Mouse (Mus musculus) MEL (cell line): Measurements from ENCODE around the gene Gkn3. TPM values are rescaled to one million over a fixed set of nuclear protein-coding genes. Genes with fewer than 3 reads are reported as not detected.

Experiments used
- DNase-seq: peaks from one replicate; pipeline ENCODE4 v3.0.0; 2011; ENCODE audit warnings: low read depth, low spot score
- H3K27ac ChIP-seq: 2 replicates; pipeline ENCODE4 v1.5.1; 2012; ENCODE audit warnings: low read depth, mild to moderate bottlenecking, control low read depth, low read length, moderate library complexity; ENCODE audit not compliant: control insufficient read depth
- H3K27me3 ChIP-seq, 2 experiments: fragments of 150-350 bp in 1 of 2; sonication (generic) in 1 of 2; 2 replicates each; pipeline ENCODE4 v1.6.1; 2012; ENCODE audit warnings: low read length in 2 of 2, mild to moderate bottlenecking in 2 of 2, improper control_type of control experiment in 1 of 2, moderate library complexity in 1 of 2; ENCODE audit not compliant: insufficient read depth in 2 of 2, control insufficient read depth in 1 of 2
- H3K36me3 ChIP-seq, 2 experiments: 2 replicates each; pipeline ENCODE4 v1.6.1; 2012 to 2014; ENCODE audit warnings: low read length in 2 of 2, improper control_type of control experiment in 1 of 2, inconsistent platforms in 1 of 2, mild to moderate bottlenecking in 1 of 2; ENCODE audit not compliant: insufficient read depth in 2 of 2, control insufficient read depth in 1 of 2
- H3K4me1 ChIP-seq, 2 experiments: fragments of 150-350 bp in 1 of 2; sonication (generic) in 1 of 2; 2 replicates each; pipeline ENCODE4 v1.6.1; 2012; ENCODE audit warnings: low read length in 2 of 2, improper control_type of control experiment in 1 of 2, mild to moderate bottlenecking in 1 of 2; ENCODE audit not compliant: insufficient read depth in 2 of 2, control insufficient read depth in 1 of 2
- H3K4me3 ChIP-seq, 2 experiments: fragments of 150-350 bp in 1 of 2; sonication (generic) in 1 of 2; 2 replicates each; pipeline ENCODE4 v1.5.1; 2012; ENCODE audit warnings: low read depth in 2 of 2, low read length in 2 of 2, mild to moderate bottlenecking in 2 of 2, moderate library complexity in 2 of 2, control low read depth in 1 of 2, improper control_type of control experiment in 1 of 2; ENCODE audit not compliant: control insufficient read depth in 1 of 2, insufficient read depth in 1 of 2
- H3K79me2 ChIP-seq: 2 replicates; pipeline ENCODE4 v1.6.1; 2012; ENCODE audit warnings: mild to moderate bottlenecking, low read length, moderate library complexity; ENCODE audit not compliant: control insufficient read depth, poor library complexity, insufficient read depth
- H3K9ac ChIP-seq: 2 replicates; pipeline ENCODE4 v1.6.1; 2012; ENCODE audit warnings: low read depth, mild to moderate bottlenecking, control low read depth, low read length, moderate library complexity; ENCODE audit not compliant: control insufficient read depth, poor library complexity, severe bottlenecking
- H3K9me3 ChIP-seq: fragments of 150-350 bp; sonication (generic); replicated peaks from 2 replicates; pipeline ENCODE4 v1.6.1; 2012; ENCODE audit warnings: mild to moderate bottlenecking, low read length, improper control_type of control experiment, moderate library complexity; ENCODE audit not compliant: insufficient read depth
- BHLHE40 ChIP-seq: IDR thresholded peaks from 2 replicates; pipeline ENCODE4 v1.6.1; 2012; ENCODE audit warnings: low read depth, mild to moderate bottlenecking, inconsistent platforms, low read length, improper control_type of control experiment, borderline replicate concordance
- CHD1 ChIP-seq: IDR thresholded peaks from 2 replicates; pipeline ENCODE4 v1.6.1; 2012; ENCODE audit warnings: low read depth, mild to moderate bottlenecking, inconsistent platforms, low read length, improper control_type of control experiment
- CTCF ChIP-seq, 3 experiments: IDR thresholded peaks in 2 of 3; conservative IDR thresholded peaks in 1 of 3; 2 replicates each; pipeline ENCODE4 v1.5.1; 2011 to 2012; ENCODE audit warnings: low read length in 3 of 3, low read depth in 2 of 3, mild to moderate bottlenecking in 2 of 3, improper control_type of control experiment in 1 of 3, inconsistent platforms in 1 of 3, mixed read lengths in 1 of 3, moderate library complexity in 1 of 3; ENCODE audit not compliant: control insufficient read depth in 1 of 3, insufficient read depth in 1 of 3, poor library complexity in 1 of 3, severe bottlenecking in 1 of 3
- E2F4 ChIP-seq: IDR thresholded peaks from 2 replicates; pipeline ENCODE4 v1.6.1; 2011; ENCODE audit warnings: low read depth, low read length, improper control_type of control experiment, borderline replicate concordance
- ETS1 ChIP-seq: IDR thresholded peaks from 2 replicates; pipeline ENCODE4 v1.6.1; 2012; ENCODE audit warnings: low read depth, mild to moderate bottlenecking, inconsistent platforms, low read length, improper control_type of control experiment, moderate library complexity
- GABPA ChIP-seq: IDR thresholded peaks from 2 replicates; pipeline ENCODE4 v1.6.1; 2012; ENCODE audit warnings: low read depth, mild to moderate bottlenecking, inconsistent platforms, low read length, improper control_type of control experiment, moderate library complexity
- JUND ChIP-seq: IDR thresholded peaks from 2 replicates; pipeline ENCODE4 v1.6.1; 2011; ENCODE audit warnings: low read depth, mild to moderate bottlenecking, improper control_type of control experiment, low read length
- KAT2A ChIP-seq: conservative IDR thresholded peaks from 2 replicates; pipeline ENCODE4 v1.6.1; 2012; ENCODE audit warnings: low read depth, low read length, improper control_type of control experiment, inconsistent platforms
- MAX ChIP-seq: IDR thresholded peaks from 2 replicates; pipeline ENCODE4 v1.6.1; 2011; ENCODE audit warnings: low read length, improper control_type of control experiment
- MAZ ChIP-seq: IDR thresholded peaks from 2 replicates; pipeline ENCODE4 v1.6.1; 2012; ENCODE audit warnings: low read depth, mild to moderate bottlenecking, inconsistent platforms, low read length, improper control_type of control experiment
- MYB ChIP-seq: IDR thresholded peaks from 2 replicates; pipeline ENCODE4 v1.6.1; 2011; ENCODE audit warnings: mild to moderate bottlenecking, low read depth, low read length, improper control_type of control experiment
- MYC ChIP-seq: IDR thresholded peaks from 2 replicates; pipeline ENCODE4 v1.6.1; 2011; ENCODE audit warnings: low read depth, mild to moderate bottlenecking, low read length, improper control_type of control experiment, moderate library complexity
- POLR2AphosphoS2 ChIP-seq: IDR thresholded peaks from 2 replicates; pipeline ENCODE4 v1.6.1; 2011; ENCODE audit warnings: low read length, improper control_type of control experiment
- POLR2AphosphoS5 ChIP-seq: IDR thresholded peaks from 2 replicates; pipeline ENCODE4 v1.6.1; 2012; ENCODE audit warnings: low read depth, borderline replicate concordance, mild to moderate bottlenecking, inconsistent platforms, low read length, moderate library complexity, mixed read lengths
- RAD21 ChIP-seq: IDR thresholded peaks from 2 replicates; pipeline ENCODE4 v1.6.1; 2011; ENCODE audit warnings: mild to moderate bottlenecking, low read depth, low read length, improper control_type of control experiment
- SIN3A ChIP-seq: IDR thresholded peaks from 2 replicates; pipeline ENCODE4 v1.6.1; 2012; ENCODE audit warnings: low read length, improper control_type of control experiment, inconsistent platforms
- TAL1 ChIP-seq: IDR thresholded peaks from 2 replicates; pipeline ENCODE4 v1.6.1; 2012; ENCODE audit warnings: mild to moderate bottlenecking, inconsistent platforms, low read length, moderate library complexity, mixed read lengths
- TCF12 ChIP-seq: IDR thresholded peaks from 2 replicates; pipeline ENCODE4 v1.6.1; 2014; ENCODE audit warnings: low read depth, mild to moderate bottlenecking, inconsistent platforms, low read length, improper control_type of control experiment, moderate library complexity
- USF2 ChIP-seq, 2 experiments: IDR thresholded peaks; 2 replicates each; pipeline ENCODE4 v1.6.1; 2011 to 2012; ENCODE audit warnings: improper control_type of control experiment in 2 of 2, low read length in 2 of 2, borderline replicate concordance in 1 of 2, inconsistent platforms in 1 of 2, low read depth in 1 of 2, mild to moderate bottlenecking in 1 of 2; ENCODE audit not compliant: insufficient read depth in 1 of 2
- ZC3H11A ChIP-seq: IDR thresholded peaks from 2 replicates; pipeline ENCODE4 v1.6.1; 2012; ENCODE audit warnings: low read depth, mild to moderate bottlenecking, inconsistent platforms, low read length, improper control_type of control experiment
- ZKSCAN1 ChIP-seq: IDR thresholded peaks from 2 replicates; pipeline ENCODE4 v1.6.1; 2012; ENCODE audit warnings: low read depth, mild to moderate bottlenecking, inconsistent platforms, low read length, improper control_type of control experiment, moderate library complexity
- ZMIZ1 ChIP-seq: IDR thresholded peaks from 2 replicates; pipeline ENCODE4 v1.6.1; 2012; ENCODE audit warnings: low read depth, mild to moderate bottlenecking, inconsistent platforms, low read length, improper control_type of control experiment, moderate library complexity
- ZNF384 ChIP-seq: IDR thresholded peaks from 2 replicates; pipeline ENCODE4 v1.6.1; 2012; ENCODE audit warnings: low read depth, mild to moderate bottlenecking, inconsistent platforms, low read length, improper control_type of control experiment
- polyA plus RNA-seq, 2 experiments: library from polyadenylated mRNA; stranded (reverse) in 1 of 2; unstranded in 1 of 2; fragments of >175 nt in 1 of 2; fragments of >200 nt in 1 of 2; gene quantifications; 2 replicates each; pipeline versions ENCODE4 v1.2.1 to v1.2.4; 2012; ENCODE audit warnings: low replicate concordance in 2 of 2, low read depth in 1 of 2; ENCODE audit not compliant: insufficient read length in 2 of 2, insufficient read depth in 1 of 2, missing spikeins in 1 of 2
- total RNA-seq: library from RNA; depleted of rRNA; stranded (reverse); fragments of 300-350 nt; gene quantifications from 2 replicates; pipeline ENCODE4 v1.2.3, GENCODE M21; 2012

The Gkn3 gene
- total and polyA plus RNA-seq, 3 experiments = 0.36 TPM; not detected in 2

- H3K4me1 ChIP-seq = peaks cover 0 to 7% of the 10 kb centered on the region in 2 experiments; a peak in 2 of 4 replicates
- TF ChIP-seq CHD1 (no peak), ZC3H11A (no peak), MYC (no peak), GABPA (no peak), TCF12 (no peak), ZNF384 (no peak), USF2 (IDR thresholded peaks at IDR 0.05; ENCODE audit: borderline replicate concordance in 1 of 2, insufficient read depth in 1 of 2, low read depth in 1 of 2, low read length in 2 of 2) (no peak), RAD21 (no peak), SIN3A (no peak), MAZ (no peak), KAT2A (no peak), CTCF (IDR thresholded peaks at IDR 0.05 in 2 of 3, conservative IDR thresholded peaks at IDR 0.05 in 1 of 3; ENCODE audit: control insufficient read depth in 1 of 3, insufficient read depth in 1 of 3, low read depth in 2 of 3, low read length in 3 of 3, poor library complexity in 1 of 3, severe bottlenecking in 1 of 3) (no peak), E2F4 (no peak), MYB (no peak), BHLHE40 (no peak), POLR2AphosphoS5 (no peak), ZMIZ1 (no peak), MAX (no peak), POLR2AphosphoS2 (no peak)
- H3K4me3 ChIP-seq = no peak overlapping the region
- no peaks in the 10 kb centered on the region for H3K79me2 ChIP-seq
- H3K9ac ChIP-seq = no peak overlapping the region
- no peaks in the 10 kb centered on the region for H3K9me3 ChIP-seq
- peaks cover 2 to 8% of the 10 kb centered on the region in 2 experiments; a peak in 2 of 4 replicates for H3K27me3 ChIP-seq
- H3K27ac ChIP-seq = no peak overlapping the region
- no peak for DNase-seq
- peaks cover 0 to 2% of the 10 kb centered on the region in 2 experiments; a peak in 2 of 4 replicates for H3K36me3 ChIP-seq
Observed at GRCm38 (mm10) chr6:87422304-87422703, 33.6 kb upstream of the Gkn3 start.

GRCm38 (mm10) chr6:87412011-87412410, 23.3 kb upstream of the Gkn3 start:
- Histone ChIP-seq H3K79me2 (no peaks in the 10 kb centered on the region), H3K4me1 (peaks cover 0 to 8% of the 10 kb centered on the region in 2 experiments; a peak in 2 of 4 replicates), H3K36me3 (no peaks in the 10 kb centered on the region), H3K4me3 (no peak overlapping the region), H3K27me3 (peaks cover 3 to 10% of the 10 kb centered on the region in 2 experiments), H3K9ac (no peak overlapping the region), H3K9me3 (no peaks in the 10 kb centered on the region), H3K27ac (no peak overlapping the region)
- no peak for DNase-seq
- no peak for TF ChIP-seq POLR2AphosphoS5
- TF ChIP-seq BHLHE40 = no peak
- TF ChIP-seq ETS1 = no peak
- TF ChIP-seq ZKSCAN1 = no peak
- no peak for TF ChIP-seq JUND
- TF ChIP-seq TCF12 = no peak
- no peak for TF ChIP-seq TAL1
